Mouse (Mus musculus) liver, postnatal 0 days (tissue): ENCODE data around the gene Tbc1d14. TPM values are rescaled to one million over a fixed set of nuclear protein-coding genes. Genes with fewer than 3 reads are reported as not detected.

Source experiments
- ATAC-seq: fragments of 200-750 bp; cut with Nextera tagmentation; 2 replicates; pipeline ENCODE4 v1.8.0; 2017; ENCODE audit warnings: mild to moderate bottlenecking, moderate library complexity
- DNase-seq: peaks from one replicate; pipeline ENCODE4 v3.0.0-alpha.2; 2016
- H3K27ac ChIP-seq: fragments of 300-500 bp; sonication (generic); 2 replicates; pipeline ENCODE4 v1.5.1; 2014; ENCODE audit warnings: antibody characterized with exemption, moderate library complexity, mild to moderate bottlenecking, low read depth
- H3K27me3 ChIP-seq: fragments of 300-500 bp; sonication (generic); 2 replicates; pipeline ENCODE4 v1.6.1; 2014; ENCODE audit warnings: low read length, control low read depth, mixed read lengths; ENCODE audit not compliant: insufficient read depth
- H3K36me3 ChIP-seq: fragments of 300-500 bp; sonication (generic); replicated peaks from 2 replicates; pipeline ENCODE4 v1.6.1; 2014; ENCODE audit warnings: mild to moderate bottlenecking, control low read depth, low read length, moderate library complexity, mixed read lengths; ENCODE audit not compliant: insufficient read depth
- H3K4me1 ChIP-seq: fragments of 300-500 bp; sonication (generic); 2 replicates; pipeline ENCODE4 v1.6.1; 2014; ENCODE audit warnings: antibody characterized with exemption, mild to moderate bottlenecking, control low read depth; ENCODE audit not compliant: insufficient read depth
- H3K4me2 ChIP-seq: fragments of 300-500 bp; sonication (generic); 2 replicates; pipeline ENCODE4 v1.6.1; 2014; ENCODE audit warnings: low read depth, mild to moderate bottlenecking, low read length, moderate library complexity, mixed read lengths
- H3K4me3 ChIP-seq: fragments of 300-500 bp; sonication (generic); 2 replicates; pipeline ENCODE4 v1.5.1; 2014; ENCODE audit warnings: low read depth, low read length
- H3K9ac ChIP-seq: fragments of 300-500 bp; sonication (generic); replicated peaks from 2 replicates; pipeline ENCODE4 v1.6.1; 2014; ENCODE audit warnings: mild to moderate bottlenecking, moderate library complexity
- H3K9me3 ChIP-seq: fragments of 300-500 bp; sonication (generic); 2 replicates; pipeline ENCODE4 v1.6.1; 2016; ENCODE audit warnings: mild to moderate bottlenecking, control low read depth, low read length, mixed read lengths
- CTCF ChIP-seq: sonication (generic); IDR thresholded peaks from 2 replicates; pipeline ENCODE4 v1.5.1; 2016; ENCODE audit warnings: antibody characterized with exemption, low read depth
- EP300 ChIP-seq: IDR thresholded peaks from 2 replicates; pipeline ENCODE4 v1.6.1; 2016; ENCODE audit warnings: antibody characterized with exemption, low read depth, mild to moderate bottlenecking
- WGBS: fragments of 180-500 bp; shearing (Covaris S2); extraction: QIAGEN DNeasy Blood & Tissue Kit; methylation state at CpG from one replicate; pipeline ENCODE4 v1.1.7; 2014; ENCODE audit not compliant: insufficient replicate concordance; 5-methylcytosine and 5-hydroxymethylcytosine counted together
- polyA plus RNA-seq: library from polyadenylated mRNA; unstranded; fragments of >200 nt; fragmentation: Nextera tagmentation; extraction: Ambion mirVana; gene quantifications from 2 replicates; pipeline ENCODE4 v1.2.1, GENCODE M21; 2015

The Tbc1d14 gene
- polyA plus RNA-seq, 1 experiment from 2014 or later, result 6.5 TPM

- Histone ChIP-seq H3K4me2 (peak within 1 kb of the TSS; percentile 97), H3K4me3 (peak within 1 kb of the TSS; percentile 81), H3K27ac (peak within 1 kb of the TSS; percentile 88), H3K36me3 (no peaks in the 10 kb centered on the region), H3K9me3 (no peaks in the 10 kb centered on the region), H3K4me1 (peaks cover 37% of the 10 kb centered on the region), H3K9ac (peak within 1 kb of the TSS; percentile 93), H3K27me3 (peaks cover 13% of the 10 kb centered on the region)
- DNase-seq (peak; percentile 98), ATAC-seq (peak; percentile 98)
- WGBS, result under 1% methylated on average over 74 of the region's 97 CpGs
- TF ChIP-seq CTCF (peak; percentile 67), EP300 (no peak)
Measured at GRCm38 (mm10) chr5:36484171-36484990, 108.7 kb downstream of the Tbc1d14 start, which contains the start of the genes Tada2b and Ccdc96. Tada2b (minus strand) TSS chr5:36484285. Ccdc96 (plus strand) TSS chr5:36484588.

GRCm38 (mm10) chr5:36483203-36484101 lies 109.6 kb downstream of the Tbc1d14 start:
- no peaks in the 10 kb centered on the region for H3K36me3 ChIP-seq
- ATAC-seq, result no peak

GRCm38 (mm10) chr5:36481114-36481513 lies 112.0 kb downstream of the Tbc1d14 start:
- no peaks in the 10 kb centered on the region for H3K36me3 ChIP-seq
- no peak overlapping the region for H3K9ac ChIP-seq
- H3K27ac ChIP-seq, result no peak overlapping the region
- TF ChIP-seq CTCF (peak; percentile 49), EP300 (no peak)
- no peak overlapping the region for H3K4me2 ChIP-seq
- no peak overlapping the region for H3K4me3 ChIP-seq
- no peaks in the 10 kb centered on the region for H3K9me3 ChIP-seq
- peaks cover 13% of the 10 kb centered on the region for H3K27me3 ChIP-seq
- DNase-seq (no peak), ATAC-seq (no peak)
- H3K4me1 ChIP-seq, result peaks cover 51% of the 10 kb centered on the region
- WGBS, result 67% methylated on average over 1 of the region's 1 CpGs

More at GRCm38 (mm10) chr5:36483203-36484101, 109.6 kb downstream of the Tbc1d14 start:
- peaks cover 13% of the 10 kb centered on the region for H3K27me3 ChIP-seq
- no peaks in the 10 kb centered on the region for H3K9me3 ChIP-seq
- peaks cover 47% of the 10 kb centered on the region for H3K4me1 ChIP-seq
- peak overlapping the region; percentile 93 for H3K9ac ChIP-seq
- TF ChIP-seq EP300 (no peak), CTCF (no peak)
- peak overlapping the region; percentile 81 for H3K4me3 ChIP-seq
- DNase-seq, result peak; percentile 66
- peak overlapping the region; percentile 94 for H3K4me2 ChIP-seq
- WGBS, result 4% methylated on average over 53 of the region's 58 CpGs
- peak overlapping the region; percentile 88 for H3K27ac ChIP-seq

- Histone ChIP-seq H3K9ac (no peak overlapping the region), H3K4me1 (peaks cover 50% of the 10 kb centered on the region), H3K4me2 (no peak overlapping the region), H3K4me3 (no peak overlapping the region), H3K27me3 (peaks cover 6% of the 10 kb centered on the region), H3K9me3 (no peaks in the 10 kb centered on the region), H3K36me3 (peaks cover 3% of the 10 kb centered on the region; the same call in 1 of the 2 replicates), H3K27ac (no peak overlapping the region)
- WGBS, result 69% methylated on average over 4 of the region's 4 CpGs
- TF ChIP-seq CTCF, result no peak
- TF ChIP-seq EP300, result no peak
- ATAC-seq (no peak), DNase-seq (no peak)
Measured at GRCm38 (mm10) chr5:36480398-36480797, 112.7 kb downstream of the Tbc1d14 start.

- Histone ChIP-seq H3K36me3 (peaks cover 7% of the 10 kb centered on the region; the same call in 1 of the 2 replicates), H3K9ac (no peak overlapping the region), H3K27me3 (no peaks in the 10 kb centered on the region; the same call in 1 of the 2 replicates), H3K4me3 (no peak overlapping the region), H3K27ac (no peak overlapping the region), H3K9me3 (no peaks in the 10 kb centered on the region), H3K4me1 (peaks cover 44% of the 10 kb centered on the region), H3K4me2 (no peak overlapping the region)
- DNase-seq (no peak), ATAC-seq (no peak)
- no peak for TF ChIP-seq EP300
- TF ChIP-seq CTCF, result no peak
- WGBS, result 53% methylated on average over 2 of the region's 2 CpGs
Measured at GRCm38 (mm10) chr5:36479735-36480134, 113.3 kb downstream of the Tbc1d14 start.
